Mouse (Mus musculus): ENCODE results near the gene Miox. TPM values are rescaled to one million over a fixed set of nuclear protein-coding genes. Genes with fewer than 3 reads are reported as not detected.

Gene Miox
- total and polyA plus RNA-seq, 3 experiments = not detected

DNA sequence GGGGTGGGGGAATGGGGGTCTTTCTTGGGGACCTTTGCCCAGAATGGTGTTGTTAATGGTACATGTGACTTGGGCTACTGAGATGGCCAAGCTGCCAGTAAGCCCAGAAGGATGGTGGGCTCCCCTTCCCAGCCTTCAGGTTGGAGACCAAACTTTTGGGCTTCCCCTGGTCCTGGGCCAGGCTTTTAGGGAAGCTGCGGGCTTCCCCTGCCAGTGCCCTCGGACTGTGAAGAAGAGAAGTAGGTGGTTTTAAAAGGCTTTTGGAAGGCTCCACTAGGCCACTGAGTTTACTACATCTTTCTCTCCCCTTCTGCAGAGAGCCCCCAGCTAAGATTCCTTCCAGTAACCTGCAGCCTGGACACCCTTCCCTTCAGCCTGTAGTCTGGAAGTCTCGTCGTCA is 10.5 kb upstream of the Miox start:
- TF ChIP-seq TCF12 (IDR thresholded peaks at IDR 0.05; ENCODE audit: low read depth, low read length) = no peak
- 0 out of 2 replicates have a peak, but pooled peaks have one; percentile 8 for TF ChIP-seq ETS1 (IDR thresholded peaks at IDR 0.05; ENCODE audit: low read depth, low read length)
- Histone ChIP-seq H3K9ac (ENCODE audit: control insufficient read depth, low read depth, low read length, poor library complexity, severe bottlenecking) (peak overlapping the region; percentile 86), H3K27me3 (ENCODE audit: control insufficient read depth in 1 of 2, insufficient read depth in 2 of 2, low read length in 2 of 2) (no peaks in the 10 kb centered on the region)

DNA sequence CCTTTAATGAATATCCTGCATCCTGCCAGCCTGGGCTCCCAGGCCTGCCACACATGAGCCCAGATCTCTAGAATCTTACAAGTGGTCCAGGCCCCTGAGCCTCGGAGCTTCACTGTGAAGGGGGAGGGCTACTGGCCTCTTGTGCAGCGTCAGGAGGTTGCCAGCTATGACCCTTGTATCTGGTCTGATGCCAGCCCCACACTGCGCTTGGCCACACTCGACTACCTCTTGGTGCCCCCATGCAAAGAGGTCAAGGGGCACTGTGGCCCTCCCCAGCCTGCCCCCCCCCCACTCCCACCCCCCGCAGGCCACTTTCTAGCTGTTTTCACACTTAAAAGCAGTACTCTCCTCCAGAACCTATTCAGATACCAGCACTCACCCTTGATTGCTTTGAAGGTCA is 7.8 kb upstream of the Miox start:
- Histone ChIP-seq H3K4me3 (ENCODE audit: control insufficient read depth in 1 of 2, insufficient read depth in 1 of 2, low read depth in 2 of 2, low read length in 2 of 2) (no peak overlapping the region), H3K9me3 (replicated peaks; ENCODE audit: insufficient read depth, low read length) (no peaks in the 10 kb centered on the region), H3K36me3 (ENCODE audit: control insufficient read depth in 1 of 2, insufficient read depth in 2 of 2, low read length in 2 of 2) (peaks cover 0 to 14% of the 10 kb centered on the region in 2 experiments), H3K27me3 (ENCODE audit: control insufficient read depth in 1 of 2, insufficient read depth in 2 of 2, low read length in 2 of 2) (peaks cover 2% of the 10 kb centered on the region in 2 experiments; a peak in 2 of 4 replicates), H3K4me1 (ENCODE audit: control insufficient read depth in 1 of 2, insufficient read depth in 2 of 2, low read length in 2 of 2) (peaks cover 4 to 14% of the 10 kb centered on the region in 2 experiments; a peak in 3 of 4 replicates), H3K27ac (ENCODE audit: control insufficient read depth, low read depth, low read length) (no peak overlapping the region), H3K9ac (ENCODE audit: control insufficient read depth, low read depth, low read length, poor library complexity, severe bottlenecking) (no peak overlapping the region), H3K79me2 (ENCODE audit: control insufficient read depth, insufficient read depth, low read length, poor library complexity) (peaks cover 16% of the 10 kb centered on the region)
- TF ChIP-seq MYB (IDR thresholded peaks at IDR 0.05; ENCODE audit: low read depth, low read length) (no peak), POLR2AphosphoS2 (IDR thresholded peaks at IDR 0.05; ENCODE audit: low read length) (0 out of 2 replicates have a peak, but pooled peaks have one; percentile 32)
- no peak for DNase-seq (ENCODE audit: low read depth, low spot score)

More for the DNA sequence above, 10.5 kb upstream of the Miox start:
- no peaks in the 10 kb centered on the region for H3K9me3 ChIP-seq (replicated peaks; ENCODE audit: insufficient read depth, low read length)
- peak overlapping the region; percentile 81 to 98 for H3K4me3 ChIP-seq (ENCODE audit: control insufficient read depth in 1 of 2, insufficient read depth in 1 of 2, low read depth in 2 of 2, low read length in 2 of 2)
- peak overlapping the region; percentile 38 for H3K27ac ChIP-seq (ENCODE audit: control insufficient read depth, low read depth, low read length)
- H3K36me3 ChIP-seq (ENCODE audit: control insufficient read depth in 1 of 2, insufficient read depth in 2 of 2, low read length in 2 of 2) = peaks cover 0 to 14% of the 10 kb centered on the region in 2 experiments
- peaks cover 16% of the 10 kb centered on the region for H3K79me2 ChIP-seq (ENCODE audit: control insufficient read depth, insufficient read depth, low read length, poor library complexity)
- peaks cover 4 to 14% of the 10 kb centered on the region in 2 experiments; a peak in 3 of 4 replicates for H3K4me1 ChIP-seq (ENCODE audit: control insufficient read depth in 1 of 2, insufficient read depth in 2 of 2, low read length in 2 of 2)
- peak; percentile 59 for DNase-seq (ENCODE audit: low read depth, low spot score)

DNA sequence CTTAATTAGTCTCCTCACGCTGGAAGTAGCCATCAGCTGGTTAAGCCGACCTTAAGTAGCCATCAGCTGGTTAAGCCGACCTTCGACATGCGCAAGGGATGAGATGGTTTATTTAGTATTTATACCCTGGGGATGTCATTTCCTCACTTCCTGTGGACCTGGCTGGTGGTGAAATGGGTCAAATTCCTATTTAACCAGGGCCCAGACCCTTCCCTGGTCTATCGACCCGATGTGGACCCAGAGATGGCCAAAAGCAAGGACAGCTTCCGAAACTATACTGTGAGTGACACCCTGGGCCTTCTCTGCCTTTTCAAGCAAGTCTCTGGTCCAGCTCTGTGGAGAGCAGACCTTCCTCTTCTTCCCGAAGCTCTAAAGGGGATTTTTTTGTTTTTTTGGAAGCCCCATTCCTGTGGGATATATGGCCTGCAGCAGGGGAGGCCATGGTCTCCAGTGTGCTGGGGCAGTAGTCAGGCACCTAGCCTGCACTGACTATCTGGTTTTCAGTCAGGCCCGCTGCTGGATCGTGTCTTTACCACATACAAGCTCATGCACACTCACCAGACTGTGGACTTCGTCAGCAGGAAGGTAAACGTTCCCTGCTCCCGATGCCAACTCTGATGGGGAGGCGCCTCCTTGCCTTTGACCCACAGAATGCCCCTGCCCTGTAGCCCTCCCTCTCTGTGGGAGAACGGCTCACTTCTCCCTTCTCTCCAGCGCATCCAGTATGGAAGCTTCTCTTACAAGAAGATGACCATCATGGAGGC is 758 bp downstream of the Miox start:
- H3K27ac ChIP-seq (ENCODE audit: control insufficient read depth, low read depth, low read length) = no peak overlapping the region
- H3K4me1 ChIP-seq (ENCODE audit: control insufficient read depth in 1 of 2, insufficient read depth in 2 of 2, low read length in 2 of 2) = peaks cover 2 to 3% of the 10 kb centered on the region in 2 experiments; a peak in 3 of 4 replicates
- no peaks in the 10 kb centered on the region for H3K79me2 ChIP-seq (ENCODE audit: control insufficient read depth, insufficient read depth, low read length, poor library complexity)
- H3K4me3 ChIP-seq (ENCODE audit: control insufficient read depth in 1 of 2, insufficient read depth in 1 of 2, low read depth in 2 of 2, low read length in 2 of 2) = no peak overlapping the region
- peaks cover 2 to 4% of the 10 kb centered on the region in 2 experiments; a peak in 3 of 4 replicates for H3K27me3 ChIP-seq (ENCODE audit: control insufficient read depth in 1 of 2, insufficient read depth in 2 of 2, low read length in 2 of 2)
- DNase-seq (ENCODE audit: low read depth, low spot score) = no peak
- H3K9me3 ChIP-seq (replicated peaks; ENCODE audit: insufficient read depth, low read length) = no peaks in the 10 kb centered on the region
- TF ChIP-seq KAT2A (conservative IDR thresholded peaks at IDR 0.05; ENCODE audit: low read depth, low read length) (no peak), POLR2AphosphoS5 (IDR thresholded peaks at IDR 0.05; ENCODE audit: borderline replicate concordance, low read depth, low read length) (no peak), UBTF (IDR thresholded peaks at IDR 0.05; ENCODE audit: borderline replicate concordance, insufficient read depth, low read depth, low read length) (no peak), NELFE (IDR thresholded peaks at IDR 0.05; ENCODE audit: low read depth, low read length) (no peak), GATA1 (IDR thresholded peaks at IDR 0.05; ENCODE audit: low read depth, low read length) (no peak), USF2 (IDR thresholded peaks at IDR 0.05; ENCODE audit: borderline replicate concordance in 1 of 2, insufficient read depth in 1 of 2, low read depth in 1 of 2, low read length in 2 of 2) (no peak), TCF12 (IDR thresholded peaks at IDR 0.05; ENCODE audit: low read depth, low read length) (no peak), MAFK (IDR thresholded peaks at IDR 0.05; ENCODE audit: borderline replicate concordance, low read depth, low read length) (no peak), SIN3A (IDR thresholded peaks at IDR 0.05; ENCODE audit: low read length) (no peak), EP300 (IDR thresholded peaks at IDR 0.05; ENCODE audit: low read depth in 1 of 2, low read length in 2 of 2) (no peak), POLR2AphosphoS2 (IDR thresholded peaks at IDR 0.05; ENCODE audit: low read length) (no peak), JUND (IDR thresholded peaks at IDR 0.05; ENCODE audit: low read depth, low read length) (no peak), USF1 (IDR thresholded peaks at IDR 0.05; ENCODE audit: low read depth, low read length) (no peak), RAD21 (IDR thresholded peaks at IDR 0.05; ENCODE audit: low read depth, low read length) (no peak), MAX (IDR thresholded peaks at IDR 0.05; ENCODE audit: low read length) (no peak), MEF2A (IDR thresholded peaks at IDR 0.05; ENCODE audit: extremely low read depth, insufficient replicate concordance, low read depth, low read length, poor library complexity, severe bottlenecking) (no peak), RCOR1 (IDR thresholded peaks at IDR 0.05; ENCODE audit: low read depth, low read length) (no peak), ZKSCAN1 (IDR thresholded peaks at IDR 0.05; ENCODE audit: low read depth, low read length) (no peak)
- no peaks in the 10 kb centered on the region for H3K36me3 ChIP-seq (ENCODE audit: control insufficient read depth in 1 of 2, insufficient read depth in 2 of 2, low read length in 2 of 2)
- no peak overlapping the region for H3K9ac ChIP-seq (ENCODE audit: control insufficient read depth, low read depth, low read length, poor library complexity, severe bottlenecking)

All from MEL (cell line).